Mouse (Mus musculus) liver, embryonic 14.5 days (tissue): Measurements from ENCODE around the gene Lman2l.

Experiments used
- CTCF ChIP-seq: IDR thresholded peaks from 2 replicates; pipeline ENCODE4 v1.5.1; 2016; ENCODE audit warnings: antibody characterized with exemption, low read depth, control low read depth
- EP300 ChIP-seq: IDR thresholded peaks from 2 replicates; pipeline ENCODE4 v1.6.1; 2016; ENCODE audit warnings: antibody characterized with exemption, low read depth

- TF ChIP-seq CTCF (no peak), EP300 (no peak)
Measured at GRCm38 (mm10) chr1:36472106-36472440, 27.0 kb upstream of the Lman2l start.
